Mouse (Mus musculus) frontal cortex, postnatal 14 days (tissue): Measurements from ENCODE around the gene Erbb4.

Experiments used
- DNase-seq, 2 experiments: peaks; one replicate each; pipeline ENCODE4 v3.0.0; 2022; ENCODE audit warnings: low spot score in 2 of 2

Erbb4 gene

GRCm38 (mm10) chr1:68517820-68518219 lies 590.0 kb downstream of the Erbb4 start:
- DNase-seq, result no peak

GRCm38 (mm10) chr1:68503873-68504272 lies 604.0 kb downstream of the Erbb4 start:
- no peak for DNase-seq

- no peak for DNase-seq
These were observed 606.3 kb downstream of the Erbb4 start for GRCm38 (mm10) chr1:68501561-68501960.

- no peak for DNase-seq
These were observed 641.4 kb downstream of the Erbb4 start for GRCm38 (mm10) chr1:68466390-68466960.

GRCm38 (mm10) chr1:68451274-68451673 lies 656.6 kb downstream of the Erbb4 start:
- DNase-seq, result no peak

- DNase-seq, result no peak
These were observed 683.4 kb downstream of the Erbb4 start for GRCm38 (mm10) chr1:68424336-68424983.

GRCm38 (mm10) chr1:68401204-68401603 lies 706.7 kb downstream of the Erbb4 start:
- DNase-seq, result no peak

GRCm38 (mm10) chr1:68371531-68371930 lies 736.3 kb downstream of the Erbb4 start:
- DNase-seq, result no peak

- DNase-seq, result no peak
These were observed 774.1 kb downstream of the Erbb4 start for GRCm38 (mm10) chr1:68333714-68334113.

GRCm38 (mm10) chr1:68305813-68306212 lies 802.0 kb downstream of the Erbb4 start:
- DNase-seq, result no peak

- no peak for DNase-seq
These were observed 823.4 kb downstream of the Erbb4 start for GRCm38 (mm10) chr1:68284443-68284842.

- DNase-seq, result no peak
These were observed 832.0 kb downstream of the Erbb4 start for GRCm38 (mm10) chr1:68275819-68276218.

GRCm38 (mm10) chr1:68178580-68178979 lies 929.3 kb downstream of the Erbb4 start:
- no peak for DNase-seq

GRCm38 (mm10) chr1:68155253-68155652 lies 952.6 kb downstream of the Erbb4 start:
- DNase-seq, result no peak

GRCm38 (mm10) chr1:68150572-68150971 lies 957.3 kb downstream of the Erbb4 start:
- DNase-seq, result no peak

- no peak for DNase-seq
These were observed 965.1 kb downstream of the Erbb4 start for GRCm38 (mm10) chr1:68142562-68143350.

- no peak for DNase-seq
These were observed 972.9 kb downstream of the Erbb4 start for GRCm38 (mm10) chr1:68134943-68135342.

- DNase-seq, result no peak
These were observed 973.4 kb downstream of the Erbb4 start for GRCm38 (mm10) chr1:68134450-68134849.

GRCm38 (mm10) chr1:68123541-68123940 lies 984.3 kb downstream of the Erbb4 start:
- no peak for DNase-seq

GRCm38 (mm10) chr1:68120364-68120763 lies 987.5 kb downstream of the Erbb4 start:
- DNase-seq, result no peak

GRCm38 (mm10) chr1:68115721-68116120 lies 992.1 kb downstream of the Erbb4 start:
- no peak for DNase-seq

- DNase-seq, result no peak
These were observed 1001.4 kb downstream of the Erbb4 start for GRCm38 (mm10) chr1:68106543-68106860.
